Mouse (Mus musculus) c-Kit-positive CD71-negative TER-119-negative erythroid progenitor cells, embryonic 14.5 days (primary cell): Measurements from ENCODE around the gene Gm9376.

Source experiments
- DNase-seq: peaks from one replicate; pipeline ENCODE4 v3.0.0-alpha.2; 2013; ENCODE audit warnings: low read depth

Gm9376 gene

GRCm38 (mm10) chr14:118266660-118267059, at the start of gene Gm9376:
Gm9376 (plus strand) TSS chr14:118266960.
- no peak for DNase-seq

- DNase-seq: no peak
Measured at GRCm38 (mm10) chr14:118220885-118221284, 45.9 kb upstream of the Gm9376 start.

- no peak for DNase-seq
Measured at GRCm38 (mm10) chr14:118225061-118225743, 41.6 kb upstream of the Gm9376 start.

GRCm38 (mm10) chr14:118225911-118226310, 40.8 kb upstream of the Gm9376 start:
- no peak for DNase-seq

- DNase-seq: no peak
Measured at GRCm38 (mm10) chr14:118226471-118227155, 40.1 kb upstream of the Gm9376 start.

GRCm38 (mm10) chr14:118232381-118232970, 34.3 kb upstream of the Gm9376 start:
- no peak for DNase-seq

GRCm38 (mm10) chr14:118233786-118234540, 32.8 kb upstream of the Gm9376 start:
- DNase-seq: no peak

GRCm38 (mm10) chr14:118234541-118235210, 32.1 kb upstream of the Gm9376 start:
- DNase-seq: no peak

- DNase-seq: no peak
Measured at GRCm38 (mm10) chr14:118235361-118235972, 31.3 kb upstream of the Gm9376 start.

- DNase-seq: no peak
Measured at GRCm38 (mm10) chr14:118235973-118236885, 30.5 kb upstream of the Gm9376 start.

- DNase-seq: no peak
Measured at GRCm38 (mm10) chr14:118236886-118237289, 29.9 kb upstream of the Gm9376 start, which contains the start of gene Sox21. Sox21 (minus strand) TSS chr14:118237030.

GRCm38 (mm10) chr14:118237786-118238185, 29.0 kb upstream of the Gm9376 start:
- no peak for DNase-seq

GRCm38 (mm10) chr14:118239351-118239750, 27.4 kb upstream of the Gm9376 start:
- no peak for DNase-seq

- DNase-seq: no peak
Measured at GRCm38 (mm10) chr14:118241416-118241815, 25.3 kb upstream of the Gm9376 start.

GRCm38 (mm10) chr14:118253381-118253780, 13.4 kb upstream of the Gm9376 start:
- no peak for DNase-seq

GRCm38 (mm10) chr14:118268849-118269248, 2.1 kb downstream of the Gm9376 start:
- no peak for DNase-seq

- no peak for DNase-seq
Measured at GRCm38 (mm10) chr14:118272594-118273555, 6.1 kb downstream of the Gm9376 start.

- no peak for DNase-seq
Measured at GRCm38 (mm10) chr14:118277704-118278498, 11.1 kb downstream of the Gm9376 start.
